Mouse (Mus musculus): ENCODE measurements around the gene Zfp740. TPM values are rescaled to one million over a fixed set of nuclear protein-coding genes. Genes with fewer than 3 reads are reported as not detected.
"Not testable (repeated sequence)": the region's sequence is repeated elsewhere in the genome, so short reads cannot be mapped to it uniquely, and the experiment has no call there.

The Zfp740 gene
- polyA plus RNA-seq, 1 experiment = 15.9 TPM

GRCm38 (mm10) chr15:102205779-102206178, 2.7 kb downstream of the Zfp740 start:
- Histone ChIP-seq H3K4me3 (ENCODE audit: insufficient read depth, low read depth, low read length) (peak overlapping the region; percentile 2; the same call in 1 of the 2 replicates), H3K4me1 (ENCODE audit: control insufficient read depth, insufficient read depth, insufficient read length, low read length) (peaks cover 9% of the 10 kb centered on the region), H3K27ac (replicated peaks; ENCODE audit: low read depth, low read length) (no peak overlapping the region)

- peaks cover 9% of the 10 kb centered on the region for H3K4me1 ChIP-seq (ENCODE audit: control insufficient read depth, insufficient read depth, insufficient read length, low read length)
- no peak overlapping the region for H3K27ac ChIP-seq (replicated peaks; ENCODE audit: low read depth, low read length)
- H3K4me3 ChIP-seq (ENCODE audit: insufficient read depth, low read depth, low read length) = no peak overlapping the region
These were observed 4.3 kb downstream of the Zfp740 start for GRCm38 (mm10) chr15:102207351-102207750.

GRCm38 (mm10) chr15:102208092-102208561, 5.1 kb downstream of the Zfp740 start:
- no peak overlapping the region for H3K4me3 ChIP-seq (ENCODE audit: insufficient read depth, low read depth, low read length)
- H3K27ac ChIP-seq (replicated peaks; ENCODE audit: low read depth, low read length) = no peak overlapping the region
- H3K4me1 ChIP-seq (ENCODE audit: control insufficient read depth, insufficient read depth, insufficient read length, low read length) = peaks cover 9% of the 10 kb centered on the region

GRCm38 (mm10) chr15:102209114-102209513, 6.1 kb downstream of the Zfp740 start:
- peaks cover 9% of the 10 kb centered on the region for H3K4me1 ChIP-seq (ENCODE audit: control insufficient read depth, insufficient read depth, insufficient read length, low read length)
- H3K4me3 ChIP-seq (ENCODE audit: insufficient read depth, low read depth, low read length) = no peak overlapping the region
- H3K27ac ChIP-seq (replicated peaks; ENCODE audit: low read depth, low read length) = no peak overlapping the region

GRCm38 (mm10) chr15:102210816-102211215, 7.8 kb downstream of the Zfp740 start:
- peaks cover 2% of the 10 kb centered on the region for H3K4me1 ChIP-seq (ENCODE audit: control insufficient read depth, insufficient read depth, insufficient read length, low read length)
- H3K27ac ChIP-seq (replicated peaks; ENCODE audit: low read depth, low read length) = no peak overlapping the region
- no peak overlapping the region for H3K4me3 ChIP-seq (ENCODE audit: insufficient read depth, low read depth, low read length)

GRCm38 (mm10) chr15:102211895-102212294, 8.8 kb downstream of the Zfp740 start:
- no peaks in the 10 kb centered on the region for H3K4me1 ChIP-seq (ENCODE audit: control insufficient read depth, insufficient read depth, insufficient read length, low read length)
- H3K27ac ChIP-seq (replicated peaks; ENCODE audit: low read depth, low read length) = no peak overlapping the region
- H3K4me3 ChIP-seq (ENCODE audit: insufficient read depth, low read depth, low read length) = no peak overlapping the region

GRCm38 (mm10) chr15:102214132-102214531, 11.1 kb downstream of the Zfp740 start:
- H3K27ac ChIP-seq (replicated peaks; ENCODE audit: low read depth, low read length) = no peak overlapping the region
- no peaks in the 10 kb centered on the region for H3K4me1 ChIP-seq (ENCODE audit: control insufficient read depth, insufficient read depth, insufficient read length, low read length)
- no peak overlapping the region for H3K4me3 ChIP-seq (ENCODE audit: insufficient read depth, low read depth, low read length)

GRCm38 (mm10) chr15:102215624-102216023, 12.6 kb downstream of the Zfp740 start:
- H3K27ac ChIP-seq (replicated peaks; ENCODE audit: low read depth, low read length) = no peak overlapping the region
- H3K4me3 ChIP-seq (ENCODE audit: insufficient read depth, low read depth, low read length) = no peak overlapping the region
- no peaks in the 10 kb centered on the region for H3K4me1 ChIP-seq (ENCODE audit: control insufficient read depth, insufficient read depth, insufficient read length, low read length)

- Histone ChIP-seq H3K4me3 (ENCODE audit: insufficient read depth, low read depth, low read length) (no peak overlapping the region), H3K4me1 (ENCODE audit: control insufficient read depth, insufficient read depth, insufficient read length, low read length) (no peaks in the 10 kb centered on the region), H3K27ac (replicated peaks; ENCODE audit: low read depth, low read length) (no peak overlapping the region)
These were observed 13.6 kb downstream of the Zfp740 start for GRCm38 (mm10) chr15:102216459-102217228.

- no peak overlapping the region for H3K4me3 ChIP-seq (ENCODE audit: insufficient read depth, low read depth, low read length)
- no peak overlapping the region for H3K27ac ChIP-seq (replicated peaks; ENCODE audit: low read depth, low read length)
- no peaks in the 10 kb centered on the region for H3K4me1 ChIP-seq (ENCODE audit: control insufficient read depth, insufficient read depth, insufficient read length, low read length)
These were observed 14.3 kb downstream of the Zfp740 start for GRCm38 (mm10) chr15:102217325-102217724.

GRCm38 (mm10) chr15:102222386-102222785, 19.3 kb downstream of the Zfp740 start:
- Histone ChIP-seq H3K4me3 (ENCODE audit: insufficient read depth, low read depth, low read length) (no peak overlapping the region), H3K4me1 (ENCODE audit: control insufficient read depth, insufficient read depth, insufficient read length, low read length) (no peaks in the 10 kb centered on the region), H3K27ac (replicated peaks; ENCODE audit: low read depth, low read length) (no peak overlapping the region)

- no peak overlapping the region for H3K27ac ChIP-seq (replicated peaks; ENCODE audit: low read depth, low read length)
These were observed 21.3 kb downstream of the Zfp740 start for GRCm38 (mm10) chr15:102224186-102224991.

GRCm38 (mm10) chr15:102224992-102225617, 22.1 kb downstream of the Zfp740 start:
- H3K27ac ChIP-seq (replicated peaks; ENCODE audit: low read depth, low read length) = no peak overlapping the region
- no peaks in the 10 kb centered on the region for H3K4me1 ChIP-seq (ENCODE audit: control insufficient read depth, insufficient read depth, insufficient read length, low read length)
- H3K4me3 ChIP-seq (ENCODE audit: insufficient read depth, low read depth, low read length) = peak overlapping the region; percentile 49

More at GRCm38 (mm10) chr15:102224186-102224991, 21.3 kb downstream of the Zfp740 start:
- H3K4me1 ChIP-seq (ENCODE audit: control insufficient read depth, insufficient read depth, insufficient read length, low read length) = no peaks in the 10 kb centered on the region
- H3K4me3 ChIP-seq (ENCODE audit: insufficient read depth, low read depth, low read length) = peak overlapping the region; percentile 49

GRCm38 (mm10) chr15:102225619-102226018, 22.6 kb downstream of the Zfp740 start:
- not testable (repeated sequence) for H3K27ac ChIP-seq (replicated peaks; ENCODE audit: low read depth, low read length); H3K4me3 ChIP-seq (ENCODE audit: insufficient read depth, low read depth, low read length); H3K4me1 ChIP-seq (ENCODE audit: control insufficient read depth, insufficient read depth, insufficient read length, low read length)

Measured in brown adipose tissue, adult 24 weeks (tissue).